Mouse (Mus musculus) adrenal gland, adult 8-10 months (tissue): ENCODE results near the gene Aplp1. TPM values are rescaled to one million over a fixed set of nuclear protein-coding genes. Genes with fewer than 3 reads are reported as not detected.
"Not testable (repeated sequence)": the region's sequence is repeated elsewhere in the genome, so short reads cannot be mapped to it uniquely, and the experiment has no call there.

Source experiments
- DNase-seq: peaks from one replicate; pipeline ENCODE4 v3.0.0; 2022
- total RNA-seq, 4 experiments: library from RNA; stranded (reverse); gene quantifications; 2 replicates each; pipeline ENCODE4 v1.2.4; 2022

Gene Aplp1
- 10 to 100 TPM; 45.2 to 59.3 (median 46.7) TPM for total RNA-seq

- no peak for DNase-seq
These were observed at the start of gene Aplp1 for GRCm38 (mm10) chr7:30444971-30445751. Aplp1 (minus strand) TSS chr7:30445535.

- DNase-seq, result no peak
These were observed 48.1 kb upstream of the Aplp1 start, which contains the start of gene Prodh2 for GRCm38 (mm10) chr7:30493401-30493931. Prodh2 (plus strand) TSS chr7:30493622.

GRCm38 (mm10) chr7:30492765-30493164 is 47.4 kb upstream of the Aplp1 start:
- peak; percentile 54 for DNase-seq

DNA sequence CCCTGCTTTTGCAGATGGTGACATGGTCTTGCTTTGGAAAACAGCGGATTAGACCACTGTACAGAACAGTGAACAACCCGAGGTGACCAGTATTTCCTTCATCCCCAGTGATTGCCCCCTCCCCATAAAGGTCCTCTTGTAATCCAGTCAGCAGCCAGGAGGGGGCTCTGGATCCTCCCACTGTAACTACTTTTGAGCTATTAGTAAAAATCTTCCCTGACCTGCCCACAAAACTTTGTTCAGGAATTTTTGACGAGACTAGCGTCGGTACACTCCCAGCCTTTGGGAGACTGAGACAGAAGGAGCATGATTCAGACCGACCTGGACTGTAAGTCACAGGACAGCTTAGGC is 45.6 kb upstream of the Aplp1 start:
- DNase-seq, result no peak

DNA sequence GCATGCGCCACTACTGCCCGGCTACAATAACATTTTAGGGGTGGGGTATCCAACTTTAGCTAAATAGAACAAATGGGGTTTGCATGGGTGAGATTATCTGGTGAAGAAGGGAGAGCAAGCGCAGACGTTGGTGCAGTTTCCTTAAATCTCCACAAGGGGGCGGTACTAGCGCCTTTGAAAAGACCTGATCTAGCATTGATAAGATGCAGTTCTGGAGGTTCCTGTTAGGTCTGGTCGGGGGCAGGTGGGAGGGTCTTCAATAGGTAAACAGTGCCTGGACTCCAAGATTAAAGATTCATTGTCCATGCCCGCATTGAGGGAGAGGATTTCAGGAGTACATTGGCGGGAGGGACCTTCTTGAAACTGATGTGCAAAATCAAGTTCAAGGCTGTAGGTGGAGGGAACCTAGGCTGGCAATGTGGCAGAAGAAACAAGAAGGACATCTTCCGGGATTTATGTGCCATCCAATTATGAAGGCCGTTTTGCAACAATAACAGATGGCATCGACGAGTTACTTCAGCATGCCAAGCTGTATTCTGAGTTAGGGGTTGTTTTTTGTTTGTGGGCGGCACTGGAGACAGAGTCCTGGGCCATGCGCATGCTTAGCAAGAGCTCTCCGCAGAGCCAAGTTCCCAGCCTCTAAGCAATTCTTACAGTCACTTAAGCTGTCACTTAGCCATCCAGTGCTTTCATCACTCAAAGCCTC is 45.1 kb upstream of the Aplp1 start:
- DNase-seq, result no peak

GRCm38 (mm10) chr7:30484250-30484649 is 38.9 kb upstream of the Aplp1 start:
- DNase-seq, result no peak

- DNase-seq, result no peak
These were observed 32.4 kb upstream of the Aplp1 start for GRCm38 (mm10) chr7:30477415-30478381.

GRCm38 (mm10) chr7:30476136-30476535 is 30.8 kb upstream of the Aplp1 start:
- DNase-seq, result not testable (repeated sequence)

GRCm38 (mm10) chr7:30474999-30475398 is 29.7 kb upstream of the Aplp1 start:
- DNase-seq, result no peak

GRCm38 (mm10) chr7:30472411-30472810 is 27.1 kb upstream of the Aplp1 start:
- no peak for DNase-seq

DNA sequence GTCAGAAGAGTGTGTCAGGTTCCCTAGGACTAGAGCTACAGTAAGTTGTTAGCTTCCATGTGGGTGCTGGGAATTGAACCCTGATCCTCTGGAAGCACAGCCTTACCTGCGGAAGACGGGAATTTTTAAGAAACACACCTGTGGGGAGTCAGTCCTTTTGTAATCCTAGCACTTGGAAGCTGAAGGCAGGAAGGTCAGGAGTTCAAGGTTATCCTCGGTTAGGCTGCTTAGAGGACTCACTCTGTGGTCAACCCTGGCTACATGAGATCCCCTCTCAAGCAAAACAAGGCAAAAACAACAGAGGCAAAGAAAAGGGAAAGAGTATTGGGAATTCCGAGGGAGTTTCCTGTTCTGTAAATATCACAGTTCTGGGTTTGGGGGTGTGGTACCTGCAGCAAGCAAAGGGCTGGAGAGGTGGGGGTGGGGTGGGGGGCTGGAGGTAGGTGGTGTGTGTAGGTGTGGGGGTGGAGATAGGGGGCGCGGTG is 19.5 kb upstream of the Aplp1 start:
- DNase-seq, result no peak

GRCm38 (mm10) chr7:30463996-30464395 is 18.7 kb upstream of the Aplp1 start:
- DNase-seq, result no peak

DNA sequence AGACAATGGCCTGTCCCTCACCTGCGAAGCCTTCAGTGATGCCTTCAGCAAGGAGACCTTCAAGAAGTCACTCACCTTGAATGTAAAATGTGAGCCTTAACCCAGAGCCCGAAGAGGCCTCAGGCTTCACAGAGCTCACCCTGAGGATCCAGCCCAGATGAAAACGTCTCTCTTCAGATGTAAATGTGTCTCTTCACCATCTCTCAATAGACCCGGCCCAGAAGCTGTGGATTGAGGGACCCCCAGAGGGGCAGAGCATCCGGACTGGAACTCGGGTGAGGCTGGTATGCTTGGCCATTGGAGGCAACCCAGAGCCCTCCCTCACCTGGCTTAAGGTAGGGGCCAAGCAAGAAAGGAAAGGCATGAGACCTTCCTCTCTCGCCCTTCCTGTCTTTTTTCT is 18.2 kb upstream of the Aplp1 start:
- no peak for DNase-seq

GRCm38 (mm10) chr7:30459484-30459883 is 14.1 kb upstream of the Aplp1 start:
- no peak for DNase-seq

GRCm38 (mm10) chr7:30457629-30458330 is 12.4 kb upstream of the Aplp1 start, which contains the start of the genes Kirrel2 and Nphs1:
Kirrel2 (minus strand) TSS chr7:30457690.
Nphs1 (plus strand) TSS chr7:30458315.
- DNase-seq, result no peak

DNA sequence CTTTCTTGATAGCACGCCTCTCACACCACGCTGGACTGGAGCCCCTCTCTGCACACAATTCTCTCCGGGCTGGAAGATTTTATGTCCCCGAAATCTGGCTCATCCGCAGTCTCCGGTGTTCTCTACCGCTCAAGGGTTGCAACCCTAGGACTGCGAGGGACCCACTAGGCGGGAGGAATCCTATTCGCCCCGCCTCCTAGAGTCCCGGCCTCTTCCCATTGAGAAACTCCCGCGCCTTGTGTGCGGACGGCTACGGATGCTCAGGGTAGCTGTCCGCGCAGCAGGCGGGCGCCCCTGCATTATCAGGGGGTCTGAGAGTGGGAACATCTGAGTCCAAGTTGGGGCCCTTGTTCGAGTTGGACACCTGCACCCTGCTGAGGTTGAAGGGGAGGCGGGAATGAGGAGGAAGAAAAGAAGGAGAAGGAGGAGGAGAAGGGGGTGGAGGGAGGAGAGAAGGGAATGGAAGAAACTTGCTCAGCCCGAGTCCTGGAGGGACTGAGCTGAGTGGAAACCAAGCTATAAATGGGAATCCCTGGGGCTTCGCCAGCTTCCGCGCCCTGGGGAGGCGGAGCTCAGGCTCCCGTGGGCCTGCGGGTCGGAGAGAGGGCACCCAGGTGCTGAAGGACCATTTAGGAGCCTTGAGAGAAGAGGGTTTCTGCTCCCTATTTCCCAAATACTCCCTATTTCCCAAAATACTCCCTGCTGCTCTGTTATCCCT is 11.7 kb upstream of the Aplp1 start:
- no peak for DNase-seq

DNA sequence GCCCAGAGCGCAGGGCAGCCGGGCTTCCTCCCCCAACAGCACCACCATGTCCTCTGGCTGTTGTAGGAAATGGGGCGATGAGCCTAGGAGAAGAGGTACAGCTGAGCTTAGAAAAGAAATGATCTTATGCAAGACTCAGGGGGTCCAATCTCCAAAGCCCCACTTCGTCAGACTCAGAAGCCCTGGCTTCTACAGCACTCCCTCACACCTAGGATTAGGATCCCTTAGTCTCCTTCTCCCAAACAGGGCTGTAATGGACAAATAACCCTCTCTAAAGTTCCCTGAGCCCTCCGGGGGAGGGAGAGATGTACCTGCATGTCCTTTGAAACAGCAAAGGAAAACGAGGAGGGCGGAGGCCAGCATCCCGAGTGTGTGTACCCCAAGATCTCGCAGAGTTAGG is 11.2 kb upstream of the Aplp1 start:
- no peak for DNase-seq

- no peak for DNase-seq
These were observed 8.9 kb upstream of the Aplp1 start for GRCm38 (mm10) chr7:30454259-30454658.

DNA sequence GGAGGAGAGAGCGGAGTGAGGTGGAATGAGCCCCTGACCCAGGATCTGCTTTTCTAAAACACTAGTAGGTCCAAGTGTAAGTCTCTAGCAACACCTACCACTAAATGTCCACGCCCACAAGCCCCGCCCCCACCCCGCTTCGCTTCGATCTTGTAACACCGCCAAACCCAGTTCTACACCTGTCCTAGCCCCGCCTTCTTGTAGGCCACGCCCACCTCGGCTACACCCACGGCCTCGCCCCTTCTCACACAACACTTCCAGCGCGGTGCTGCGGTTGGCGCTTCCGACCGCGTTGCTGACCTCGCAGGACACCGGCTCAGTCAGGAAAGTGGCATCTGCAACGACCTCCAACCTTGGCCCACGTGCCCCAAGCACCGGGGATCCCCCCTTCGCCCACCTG is 8.4 kb upstream of the Aplp1 start:
- no peak for DNase-seq

DNA sequence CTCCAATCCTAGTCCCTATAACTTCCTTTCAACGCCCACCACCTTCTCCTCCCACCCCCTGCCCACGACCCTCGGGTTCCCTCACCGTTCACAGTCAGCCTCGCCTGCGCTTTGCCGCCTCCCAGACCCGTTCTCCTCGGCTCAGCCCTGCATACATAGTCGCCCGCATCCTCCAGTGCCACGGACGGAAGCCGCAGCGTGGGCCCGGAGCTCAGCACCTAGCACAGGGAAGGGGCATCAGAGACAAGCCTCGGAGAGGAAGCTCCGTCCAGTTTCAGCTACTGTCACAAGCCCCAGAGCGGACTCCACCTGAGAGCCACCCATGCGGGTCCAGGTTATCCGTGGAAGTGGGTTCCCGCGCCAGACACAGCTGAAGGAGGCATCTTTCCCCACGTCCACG is 8.0 kb upstream of the Aplp1 start:
- DNase-seq, result no peak

- no peak for DNase-seq
These were observed 4.9 kb upstream of the Aplp1 start for GRCm38 (mm10) chr7:30450241-30450640.
